8 mouse cellular contexts compared by ENCODE assay signal in the genomic region with DNA sequence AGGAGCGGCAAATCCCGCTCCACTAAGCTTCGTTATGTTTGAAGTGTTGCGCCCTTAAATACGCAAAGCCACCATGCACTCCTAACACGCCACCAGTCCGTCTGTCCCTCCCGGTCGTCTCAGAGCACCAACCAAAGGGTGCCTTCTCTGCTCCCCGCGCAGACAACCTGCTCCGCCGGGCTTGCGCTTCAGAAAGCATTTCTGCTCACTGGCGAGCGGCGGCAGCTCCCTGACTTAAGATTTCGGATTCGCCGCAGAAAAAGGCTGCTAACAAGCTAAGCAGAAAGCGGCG. TPM values are rescaled to one million over a fixed set of nuclear protein-coding genes. Genes with fewer than 3 reads are reported as not detected.
DNase-seq lines count a peak whose midpoint lies in the region; ATAC-seq and TF ChIP-seq lines count a peak whose summit lies in the region.

No protein-coding gene starts in this region.

- peaks cover 8% of the 10 kb centered on the region; the same call in 1 of the 2 replicates for H3K4me1 ChIP-seq in kidney, adult 2 months (ENCODE audit: control insufficient read depth, insufficient read depth, low read length)
- peaks cover 9% of the 10 kb centered on the region for H3K4me1 ChIP-seq in forebrain, postnatal 0 days (ENCODE audit: insufficient read depth)
- peaks cover 19% of the 10 kb centered on the region for H3K4me1 ChIP-seq in midbrain, embryonic 10.5 days

- no peaks in the 10 kb centered on the region for H3K36me3 ChIP-seq in kidney, adult 2 months (ENCODE audit: control insufficient read depth, insufficient read depth, low read length)
- peaks cover 40% of the 10 kb centered on the region for H3K36me3 ChIP-seq in forebrain, postnatal 0 days (ENCODE audit: insufficient read depth)
- peaks cover 47% of the 10 kb centered on the region for H3K36me3 ChIP-seq in midbrain, embryonic 10.5 days

- peak overlapping the region; percentile 94 for H3K4me3 ChIP-seq in kidney, adult 2 months (ENCODE audit: insufficient read depth, low read depth, low read length)
- peak overlapping the region; percentile 84 for H3K4me3 ChIP-seq in forebrain, postnatal 0 days (ENCODE audit: low read depth, low read length)
- peak overlapping the region; percentile 98 for H3K4me3 ChIP-seq in midbrain, embryonic 10.5 days

- TF ChIP-seq CTCF in kidney, adult 2 months (conservative IDR thresholded peaks at IDR 0.05; ENCODE audit: insufficient read depth, insufficient read length, low read depth, low read length), result no peak
- TF ChIP-seq CTCF in Patski (IDR thresholded peaks at IDR 0.05), result no peak
- no peak for TF ChIP-seq CTCF in forebrain, postnatal 0 days (IDR thresholded peaks at IDR 0.05; ENCODE audit: low read depth)

- intact Hi-C loops in left cerebral cortex, postnatal 25 days (cut with DNase I), result loop anchor here (1.0 to 5.0 kb wide), 2 partner anchors 132 to 196 kb away; a partner anchor contains a TSS

- H3K27ac ChIP-seq in kidney, adult 2 months (ENCODE audit: insufficient read depth, low read depth, low read length), result peak overlapping the region; percentile 81
- H3K27ac ChIP-seq in forebrain, postnatal 0 days (ENCODE audit: low read depth, low read length), result peak overlapping the region; percentile 98
- peak overlapping the region; percentile 95 for H3K27ac ChIP-seq in midbrain, embryonic 10.5 days (replicated peaks)

- no peak for TF ChIP-seq POLR2A in kidney, adult 2 months (IDR thresholded peaks at IDR 0.05; ENCODE audit: low read depth, low read length)

- H3K9ac ChIP-seq in forebrain, postnatal 0 days, result peak overlapping the region; percentile 96

- peak overlapping the region; percentile 69 for H3K4me2 ChIP-seq in forebrain, postnatal 0 days (ENCODE audit: low read depth)

- CTCF ChIA-PET in Patski (lab: Charles Lee), result interaction anchor here (1.6 kb wide), 1 partner anchor 39 kb away, joined by 3 read pairs; no protein-coding TSS in a partner anchor

- no peak for DNase-seq in kidney, adult 2 months
- no peak for DNase-seq in kidney, adult 9 months
- DNase-seq in Patski (ENCODE audit: low read depth, low spot score), result no peak
- no peak for DNase-seq in forebrain, postnatal 0 days
- DNase-seq in midbrain, embryonic 10.5 days (ENCODE audit: low spot score), result no peak
- no peak for DNase-seq in thymus, postnatal 4 days
- no peak for DNase-seq in left cerebral cortex, postnatal 25 days (ENCODE audit: low spot score in 2 of 2)
- no peak for DNase-seq in right cerebral cortex, postnatal 14 days

- no peaks in the 10 kb centered on the region for H3K27me3 ChIP-seq in kidney, adult 2 months (replicated peaks; ENCODE audit: control insufficient read depth, insufficient read depth, low read length)
- H3K27me3 ChIP-seq in Patski, result no peaks in the 10 kb centered on the region
- no peaks in the 10 kb centered on the region for H3K27me3 ChIP-seq in forebrain, postnatal 0 days (ENCODE audit: insufficient read depth, low read length)
- no peaks in the 10 kb centered on the region for H3K27me3 ChIP-seq in midbrain, embryonic 10.5 days (ENCODE audit: low read depth, poor library complexity, severe bottlenecking)

- H3K9me3 ChIP-seq in forebrain, postnatal 0 days (ENCODE audit: low read length), result no peaks in the 10 kb centered on the region
- no peaks in the 10 kb centered on the region for H3K9me3 ChIP-seq in midbrain, embryonic 10.5 days (replicated peaks)

- WGBS in kidney, adult 2 months, result under 1% methylated on average over 22 of the region's 22 CpGs
- under 1% methylated on average over 22 of the region's 22 CpGs for WGBS in forebrain, postnatal 0 days
- under 1% methylated on average over 22 of the region's 22 CpGs for WGBS in midbrain, embryonic 10.5 days

- POLR2A ChIA-PET in Patski (lab: Charles Lee), result interaction anchor here (0.6 to 1.6 kb wide), 3 partner anchors 8 to 1862 kb away, joined by 3 to 5 read pairs (median 4); no protein-coding TSS in a partner anchor

- ATAC-seq in Patski, result peak; percentile 4
- ATAC-seq in forebrain, postnatal 0 days, result peak; percentile 56

- in situ Hi-C loops in Patski (cut with MboI; ENCODE audit: low pct_unique_long_range_greater_than_20kb), result no loop called here

RNA-seq across cellular contexts. Expression of a gene that starts 0.4 kb away (rescaled TPM):
- polyA plus RNA-seq in kidney, adult 2 months (2012; rRNA removed), result 499 and 560 TPM in 2 replicates
- 1,474 TPM for polyA plus RNA-seq in Patski (2021)
- 1,524 and 2,855 TPM in 2 replicates for total RNA-seq in forebrain, postnatal 0 days (2014; rRNA removed)
- 1,212 and 1,517 TPM in 2 replicates for polyA plus RNA-seq in forebrain, postnatal 0 days (2015; fragmentation: Nextera tagmentation; extraction: Ambion mirVana)
- polyA plus RNA-seq in midbrain, embryonic 10.5 days (2016; fragmentation: Nextera tagmentation; extraction: Ambion mirVana), result 1,558 and 1,869 TPM in 2 replicates
- 100 to 1,000 TPM; 443 to 458 TPM for total RNA-seq in left cerebral cortex, postnatal 25 days (2021)

RNA-seq across cellular contexts. Expression of a gene that starts 30.1 kb away (rescaled TPM):
- 2.2 and 2.3 TPM in 2 replicates for polyA plus RNA-seq in kidney, adult 2 months (2012; rRNA removed)
- 0.10 TPM for polyA plus RNA-seq in Patski (2021)
- total RNA-seq in forebrain, postnatal 0 days (2014; rRNA removed), result 2.4 and 4.4 TPM in 2 replicates
- polyA plus RNA-seq in forebrain, postnatal 0 days (2015; fragmentation: Nextera tagmentation; extraction: Ambion mirVana), result 1.4 and 1.7 TPM in 2 replicates
- 1.7 and 2.2 TPM in 2 replicates for polyA plus RNA-seq in midbrain, embryonic 10.5 days (2016; fragmentation: Nextera tagmentation; extraction: Ambion mirVana)
- total RNA-seq in left cerebral cortex, postnatal 25 days (2021), result 1 to 10 TPM; 3.6 to 4.5 TPM

RNA-seq across cellular contexts. Expression of a gene that starts 33.8 kb away (rescaled TPM):
- 4.0 and 4.3 TPM in 2 replicates for polyA plus RNA-seq in kidney, adult 2 months (2012; rRNA removed)
- 9.9 TPM for polyA plus RNA-seq in Patski (2021)
- total RNA-seq in forebrain, postnatal 0 days (2014; rRNA removed), result 5.2 and 6.6 TPM in 2 replicates
- 2.9 and 4.2 TPM in 2 replicates for polyA plus RNA-seq in forebrain, postnatal 0 days (2015; fragmentation: Nextera tagmentation; extraction: Ambion mirVana)
- polyA plus RNA-seq in midbrain, embryonic 10.5 days (2016; fragmentation: Nextera tagmentation; extraction: Ambion mirVana), result 56.3 and 57.3 TPM in 2 replicates
- total RNA-seq in left cerebral cortex, postnatal 25 days (2021), result 1 to 10 TPM; 2.0 to 2.2 TPM

RNA-seq across cellular contexts. Expression of a gene that starts 45.0 kb away (rescaled TPM):
- 1.6 and 1.9 TPM in 2 replicates for polyA plus RNA-seq in kidney, adult 2 months (2012; rRNA removed)
- 6.8 TPM for polyA plus RNA-seq in Patski (2021)
- 6.6 and 6.7 TPM in 2 replicates for total RNA-seq in forebrain, postnatal 0 days (2014; rRNA removed)
- polyA plus RNA-seq in forebrain, postnatal 0 days (2015; fragmentation: Nextera tagmentation; extraction: Ambion mirVana), result 4.3 and 6.8 TPM in 2 replicates
- polyA plus RNA-seq in midbrain, embryonic 10.5 days (2016; fragmentation: Nextera tagmentation; extraction: Ambion mirVana), result 29.6 and 32.3 TPM in 2 replicates
- total RNA-seq in left cerebral cortex, postnatal 25 days (2021), result 1 to 10 TPM; 8.1 to 9.1 TPM

RNA-seq across cellular contexts. Expression of a gene that starts 45.1 kb away (rescaled TPM):
- polyA plus RNA-seq in kidney, adult 2 months (2012; rRNA removed), result 29.2 and 33.1 TPM in 2 replicates
- polyA plus RNA-seq in Patski (2021), result 41.6 TPM
- total RNA-seq in forebrain, postnatal 0 days (2014; rRNA removed), result 27.1 and 32.6 TPM in 2 replicates
- polyA plus RNA-seq in forebrain, postnatal 0 days (2015; fragmentation: Nextera tagmentation; extraction: Ambion mirVana), result 17.6 and 25.6 TPM in 2 replicates
- 26.8 and 29.6 TPM in 2 replicates for polyA plus RNA-seq in midbrain, embryonic 10.5 days (2016; fragmentation: Nextera tagmentation; extraction: Ambion mirVana)
- total RNA-seq in left cerebral cortex, postnatal 25 days (2021), result 10 to 100 TPM; 30.0 to 30.9 TPM
